Comparison of ENCODE assay signal across 11 mouse cellular contexts in the genomic region with DNA sequence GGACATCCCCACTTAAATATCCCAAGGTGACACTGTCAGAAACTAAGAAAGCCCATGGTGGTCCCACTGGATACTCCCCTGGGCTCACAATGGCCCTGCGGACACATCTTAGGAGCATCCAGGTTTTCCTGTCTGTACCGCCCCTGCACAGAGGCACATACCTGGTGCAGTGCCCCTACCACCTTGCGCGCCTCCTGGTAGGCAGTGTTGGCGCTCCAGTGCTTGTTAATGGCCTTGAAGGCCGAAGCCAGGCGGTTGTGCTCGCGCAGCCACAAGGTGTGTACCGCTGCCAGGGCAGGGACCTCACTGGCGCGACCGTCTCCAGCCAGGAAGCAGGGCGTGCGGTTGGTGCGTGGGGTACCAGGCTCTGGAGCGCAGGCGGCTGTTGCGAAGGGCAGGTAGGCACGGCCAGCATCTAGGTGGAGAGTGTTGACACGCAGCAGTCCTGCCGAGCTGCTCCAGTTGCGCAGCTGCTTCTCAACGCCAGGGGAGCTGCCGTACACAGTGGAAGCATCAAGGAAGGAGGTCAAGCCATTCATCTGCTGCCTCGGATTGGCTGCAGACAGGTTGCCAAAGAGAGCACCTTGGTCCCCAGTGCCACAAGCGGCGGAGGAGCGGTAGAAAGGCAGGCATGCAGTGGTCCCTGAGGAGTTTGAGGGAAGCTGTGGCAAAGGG. TPM values are rescaled to one million over a fixed set of nuclear protein-coding genes. Genes with fewer than 3 reads are reported as not detected.
DNase-seq lines count a peak whose midpoint lies in the region; ATAC-seq and TF ChIP-seq lines count a peak whose summit lies in the region.
"Had no signal": no experiment of that assay in that cellular context is flagged by ENCODE, and none has a peak within 500 bp of the region (broad histone marks: within the 10 kb centered on the region; RNA-seq: fewer than 3 reads in every experiment).

No protein-coding gene starts in this region.

- TF ChIP-seq POLR2A in thymus, adult 2 months (IDR thresholded peaks at IDR 0.05; ENCODE audit: control insufficient read depth, extremely low read depth, insufficient read depth, low read length, poor library complexity), result no peak

- H3K4me2 ChIP-seq in lung, embryonic 14.5 days, result peak overlapping the region; percentile 23; the same call in 1 of the 2 replicates
- H3K4me2 ChIP-seq in embryonic facial prominence, embryonic 13.5 days, result peak overlapping the region; percentile 27
- H3K4me2 ChIP-seq in midbrain, embryonic 15.5 days, result peak overlapping the region; percentile 31

- H3K9me3 ChIP-seq in lung, embryonic 14.5 days (ENCODE audit: low read depth, low read length), result no peaks in the 10 kb centered on the region
- H3K9me3 ChIP-seq in embryonic facial prominence, embryonic 13.5 days, result no peaks in the 10 kb centered on the region
- no peaks in the 10 kb centered on the region for H3K9me3 ChIP-seq in midbrain, embryonic 15.5 days

- no peak overlapping the region for H3K27ac ChIP-seq in lung, embryonic 14.5 days (ENCODE audit: low read depth)
- no peak overlapping the region for H3K27ac ChIP-seq in embryonic facial prominence, embryonic 13.5 days
- no peak overlapping the region for H3K27ac ChIP-seq in midbrain, embryonic 15.5 days
- no peak overlapping the region for H3K27ac ChIP-seq in thymus, adult 2 months (ENCODE audit: control insufficient read depth, insufficient read depth, low read length)

- 27% methylated on average over 29 of the region's 29 CpGs for WGBS in lung, embryonic 14.5 days
- WGBS in embryonic facial prominence, embryonic 13.5 days, result 35% methylated on average over 29 of the region's 29 CpGs
- whole genome bisulfite sequencing in midbrain, embryonic 15.5 days, result 42% methylated on average over 29 of the region's 29 CpGs
- WGBS in thymus, adult 2 months, result 47% methylated on average over 29 of the region's 29 CpGs

- ATAC-seq in lung, embryonic 14.5 days (ENCODE audit: insufficient read depth), result peak; percentile 35; the same call in 1 of the 2 replicates
- ATAC-seq in embryonic facial prominence, embryonic 13.5 days (ENCODE audit: insufficient number of reproducible peaks, insufficient read depth, low FRiP score, low TSS enrichment, low read depth), result no peak; the same call in 1 of the 2 replicates
- no peak for ATAC-seq in midbrain, embryonic 15.5 days (replicated peaks)

- no peak overlapping the region for H3K4me3 ChIP-seq in lung, embryonic 14.5 days (ENCODE audit: low read depth, low read length)
- H3K4me3 ChIP-seq in embryonic facial prominence, embryonic 13.5 days, result no peak overlapping the region
- H3K4me3 ChIP-seq in midbrain, embryonic 15.5 days, result no peak overlapping the region
- H3K4me3 ChIP-seq in thymus, adult 2 months (ENCODE audit: control insufficient read depth, insufficient read depth, low read length), result no peak overlapping the region

- no peak overlapping the region for H3K9ac ChIP-seq in lung, embryonic 14.5 days
- no peak overlapping the region for H3K9ac ChIP-seq in embryonic facial prominence, embryonic 13.5 days
- no peak overlapping the region for H3K9ac ChIP-seq in midbrain, embryonic 15.5 days

- peak; percentile 49 for TF ChIP-seq CTCF in lung, embryonic 14.5 days (IDR thresholded peaks at IDR 0.05; ENCODE audit: low read depth)
- no peak for TF ChIP-seq CTCF in thymus, adult 2 months (IDR thresholded peaks at IDR 0.05; ENCODE audit: borderline replicate concordance, control insufficient read depth, extremely low read depth, insufficient read depth, low read length, poor library complexity)

- H3K36me3 ChIP-seq in lung, embryonic 14.5 days (ENCODE audit: insufficient read depth), result no peaks in the 10 kb centered on the region
- no peaks in the 10 kb centered on the region for H3K36me3 ChIP-seq in embryonic facial prominence, embryonic 13.5 days
- H3K36me3 ChIP-seq in midbrain, embryonic 15.5 days (replicated peaks), result no peaks in the 10 kb centered on the region
- no peaks in the 10 kb centered on the region for H3K36me3 ChIP-seq in thymus, adult 2 months (ENCODE audit: control insufficient read depth, insufficient read depth, low read length)

- no peaks in the 10 kb centered on the region for H3K4me1 ChIP-seq in lung, embryonic 14.5 days (ENCODE audit: insufficient read depth)
- no peaks in the 10 kb centered on the region for H3K4me1 ChIP-seq in embryonic facial prominence, embryonic 13.5 days
- H3K4me1 ChIP-seq in midbrain, embryonic 15.5 days, result 0 out of 2 replicates have a peak, but pooled peaks cover 5% of the 10 kb centered on the region
- H3K4me1 ChIP-seq in thymus, adult 2 months (replicated peaks; ENCODE audit: control insufficient read depth, insufficient read depth, low read length), result no peaks in the 10 kb centered on the region

- no peaks in the 10 kb centered on the region for H3K27me3 ChIP-seq in lung, embryonic 14.5 days (ENCODE audit: insufficient read depth, low read length)
- peaks cover 13% of the 10 kb centered on the region for H3K27me3 ChIP-seq in embryonic facial prominence, embryonic 13.5 days
- no peaks in the 10 kb centered on the region for H3K27me3 ChIP-seq in midbrain, embryonic 15.5 days (replicated peaks)
- H3K27me3 ChIP-seq in thymus, adult 2 months (ENCODE audit: control insufficient read depth, insufficient read depth, low read length), result no peaks in the 10 kb centered on the region

- peak; percentile 23 for DNase-seq in adrenal gland, postnatal 14 days
- no peak for DNase-seq in adrenal gland, postnatal 25 days
- peak; percentile 22 for DNase-seq in lung, embryonic 14.5 days
- DNase-seq in lung, adult 18-20 months, result no peak
- DNase-seq in thymus, adult 2 months, result no peak
- DNase-seq in right cerebral cortex, postnatal 36 days (ENCODE audit: low spot score in 2 of 2), result no peak
- DNase-seq: kidney, adult 18-20 months had no signal

RNA-seq across cellular contexts. Expression of gene Tpo, which starts 29.4 kb away (rescaled TPM):
- not detected in 2 replicates for total RNA-seq in adrenal gland, postnatal 14 days (2021)
- not detected in 2 replicates for total RNA-seq in adrenal gland, postnatal 25 days (2021)
- polyA plus RNA-seq in lung, embryonic 14.5 days (2014; fragmentation: Nextera tagmentation; extraction: Ambion mirVana), result not detected in 2 replicates
- polyA plus RNA-seq in embryonic facial prominence, embryonic 13.5 days (2015; fragmentation: Nextera tagmentation; extraction: Ambion mirVana), result 0.11 TPM in 1 of 2 replicates, not detected in the other
- polyA plus RNA-seq in midbrain, embryonic 15.5 days (2015; fragmentation: Nextera tagmentation; extraction: Ambion mirVana), result 0.22 and 0.35 TPM in 2 replicates
- polyA plus RNA-seq in thymus, adult 2 months (2012; rRNA removed), result 0.04 and 0.12 TPM in 2 replicates
- total RNA-seq: megakaryocyte progenitor cell, adult 5-6 weeks had no signal
- polyA plus RNA-seq: spleen, adult 2 months had no signal

Comparison
In these comparisons a context has a peak if more than half of its experiments do, and no peak if none do; other contexts are left out.
1. DNase-seq: peak in adrenal gland, postnatal 14 days (single experiment) and lung, embryonic 14.5 days (single experiment); none in adrenal gland, postnatal 25 days (single experiment), lung, adult 18-20 months (0 of 2), thymus, adult 2 months (single experiment) and right cerebral cortex, postnatal 36 days (0 of 2).
2. Peak in every context shown above with its lines, with median percentiles within 50 percentile points of each other: H3K4me2 ChIP-seq.